Mouse (Mus musculus): ENCODE measurements at regions not wholly inside any gene's neighbourhood (a gene's known extent, or its start where the extent isn't known, plus 50 kb on each side); places are given as distances from the start of the nearest gene placed in this dataset.

DNA sequence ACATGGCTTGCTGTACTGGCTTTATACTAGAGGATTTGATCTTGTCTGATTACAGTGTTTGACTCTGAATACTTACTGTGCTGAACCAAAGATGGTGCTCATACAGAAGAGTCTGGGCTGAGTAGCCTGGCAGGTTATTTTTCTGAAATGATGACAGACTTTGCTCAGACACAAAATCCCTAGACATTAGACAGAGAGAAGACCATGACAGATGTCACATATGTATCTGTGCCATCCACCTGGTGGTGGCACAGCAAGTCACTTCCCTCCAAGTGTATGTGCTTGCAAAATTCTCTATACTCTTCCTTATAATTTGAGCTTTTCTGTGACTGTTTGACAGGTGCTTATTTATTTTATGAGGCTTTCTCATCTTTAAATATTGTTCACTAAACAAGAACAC, 80.7 kb downstream of the Gm7361 start:
- Histone ChIP-seq H3K9me3 (replicated peaks; ENCODE audit: low read length) (no peaks in the 10 kb centered on the region), H3K4me1 (replicated peaks; ENCODE audit: insufficient read depth, low read length) (no peaks in the 10 kb centered on the region), H3K4me3 (replicated peaks; ENCODE audit: low read depth, low read length) (no peak overlapping the region), H3K27ac (no peak overlapping the region), H3K36me3 (ENCODE audit: insufficient read depth, low read length) (no peaks in the 10 kb centered on the region), H3K9ac (ENCODE audit: low read depth, low read length) (no peak overlapping the region), H3K4me2 (ENCODE audit: low read length) (no peak overlapping the region), H3K27me3 (ENCODE audit: insufficient read depth, low read length) (no peaks in the 10 kb centered on the region)
- TF ChIP-seq CTCF (IDR thresholded peaks at IDR 0.05; ENCODE audit: low read depth) = no peak
- DNase-seq (ENCODE audit: low spot score) = no peak
- no peak for ATAC-seq (replicated peaks; ENCODE audit: low FRiP score, low read depth)

DNA sequence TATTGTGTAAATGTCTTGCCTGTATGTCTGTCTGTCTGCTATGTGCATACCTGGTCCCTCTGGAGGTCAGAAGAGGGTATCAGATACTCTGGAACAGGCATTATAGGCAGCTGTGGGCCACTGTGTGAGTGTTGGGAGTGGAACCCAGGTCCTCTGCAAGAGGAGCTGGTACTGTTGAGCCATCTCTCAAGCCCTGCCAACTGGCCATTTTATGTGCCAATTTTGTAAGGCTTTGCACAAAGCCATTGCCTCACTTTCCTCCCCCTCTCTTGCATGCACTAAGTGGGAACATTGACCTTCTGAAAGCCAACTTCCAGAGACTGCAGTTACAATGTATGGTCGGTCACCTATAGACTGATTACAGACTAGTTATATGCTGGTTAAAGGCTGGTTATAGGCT, 81.8 kb downstream of the Gm7361 start:
- H3K27ac ChIP-seq = no peak overlapping the region
- H3K9ac ChIP-seq (ENCODE audit: low read depth, low read length) = no peak overlapping the region
- no peaks in the 10 kb centered on the region for H3K27me3 ChIP-seq (ENCODE audit: insufficient read depth, low read length)
- DNase-seq (ENCODE audit: low spot score) (no peak), ATAC-seq (replicated peaks; ENCODE audit: low FRiP score, low read depth) (no peak)
- 82% methylated on average over 1 of the region's 1 CpGs for WGBS
- H3K36me3 ChIP-seq (ENCODE audit: insufficient read depth, low read length) = no peaks in the 10 kb centered on the region
- no peak for TF ChIP-seq CTCF (IDR thresholded peaks at IDR 0.05; ENCODE audit: low read depth)
- H3K4me2 ChIP-seq (ENCODE audit: low read length) = no peak overlapping the region
- no peaks in the 10 kb centered on the region for H3K9me3 ChIP-seq (replicated peaks; ENCODE audit: low read length)
- no peaks in the 10 kb centered on the region for H3K4me1 ChIP-seq (replicated peaks; ENCODE audit: insufficient read depth, low read length)
- H3K4me3 ChIP-seq (replicated peaks; ENCODE audit: low read depth, low read length) = no peak overlapping the region

DNA sequence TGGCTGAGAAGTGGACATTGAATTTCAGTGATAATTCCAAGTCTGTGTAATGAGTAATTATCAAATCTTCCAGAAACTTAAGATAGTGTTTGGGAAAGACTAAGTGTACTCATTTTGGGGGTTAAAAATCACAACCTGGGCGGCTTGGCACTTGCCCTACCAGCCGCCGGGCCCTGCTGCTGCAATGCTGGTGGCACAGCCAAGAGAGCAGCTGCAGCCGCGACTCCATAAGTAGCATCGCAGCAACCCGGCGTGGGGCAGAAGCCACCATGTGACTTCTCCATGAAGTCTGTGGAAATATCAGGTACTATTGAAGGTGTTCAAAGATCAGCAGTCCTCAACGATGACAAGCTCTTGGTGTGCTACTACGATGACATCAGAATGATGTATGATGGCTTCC, 97.7 kb downstream of the Gm7361 start:
- Histone ChIP-seq H3K9me3 (replicated peaks; ENCODE audit: low read length) (no peaks in the 10 kb centered on the region), H3K4me1 (replicated peaks; ENCODE audit: insufficient read depth, low read length) (no peaks in the 10 kb centered on the region), H3K9ac (ENCODE audit: low read depth, low read length) (no peak overlapping the region), H3K27me3 (ENCODE audit: insufficient read depth, low read length) (no peaks in the 10 kb centered on the region), H3K36me3 (ENCODE audit: insufficient read depth, low read length) (no peaks in the 10 kb centered on the region), H3K4me2 (ENCODE audit: low read length) (no peak overlapping the region), H3K4me3 (replicated peaks; ENCODE audit: low read depth, low read length) (no peak overlapping the region), H3K27ac (no peak overlapping the region)
- WGBS = 97% methylated on average over 10 of the region's 10 CpGs
- no peak for ATAC-seq (replicated peaks; ENCODE audit: low FRiP score, low read depth)
- no peak for DNase-seq (ENCODE audit: low spot score)
- TF ChIP-seq CTCF (IDR thresholded peaks at IDR 0.05; ENCODE audit: low read depth) = no peak

DNA sequence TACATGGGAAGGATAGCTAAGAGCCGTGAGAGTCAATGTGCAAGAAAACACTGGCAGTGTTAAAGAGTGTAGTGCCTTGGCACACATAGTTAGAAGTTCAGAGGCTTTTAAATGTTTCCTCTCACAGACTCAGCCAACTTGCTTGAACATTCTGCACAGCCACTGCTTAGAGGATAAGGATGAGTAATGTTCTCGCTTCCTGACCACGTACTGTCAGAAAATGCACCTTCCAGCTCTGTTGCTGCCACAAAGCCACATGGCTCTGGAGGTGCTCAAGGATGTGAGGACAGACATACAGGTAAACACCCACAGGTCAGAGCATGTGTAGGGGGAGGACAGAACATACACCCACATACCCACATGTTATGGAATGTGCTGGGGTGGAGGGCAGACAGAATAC, 101.6 kb downstream of the Gm7361 start:
- 86% methylated on average over 3 of the region's 3 CpGs for WGBS
- DNase-seq (ENCODE audit: low spot score) (no peak), ATAC-seq (replicated peaks; ENCODE audit: low FRiP score, low read depth) (no peak)
- H3K4me2 ChIP-seq (ENCODE audit: low read length) = no peak overlapping the region
- TF ChIP-seq CTCF (IDR thresholded peaks at IDR 0.05; ENCODE audit: low read depth) = no peak
- no peaks in the 10 kb centered on the region for H3K4me1 ChIP-seq (replicated peaks; ENCODE audit: insufficient read depth, low read length)
- H3K9me3 ChIP-seq (replicated peaks; ENCODE audit: low read length) = no peaks in the 10 kb centered on the region
- H3K27me3 ChIP-seq (ENCODE audit: insufficient read depth, low read length) = no peaks in the 10 kb centered on the region
- no peak overlapping the region for H3K9ac ChIP-seq (ENCODE audit: low read depth, low read length)
- no peak overlapping the region for H3K27ac ChIP-seq
- no peaks in the 10 kb centered on the region for H3K36me3 ChIP-seq (ENCODE audit: insufficient read depth, low read length)
- H3K4me3 ChIP-seq (replicated peaks; ENCODE audit: low read depth, low read length) = no peak overlapping the region

DNA sequence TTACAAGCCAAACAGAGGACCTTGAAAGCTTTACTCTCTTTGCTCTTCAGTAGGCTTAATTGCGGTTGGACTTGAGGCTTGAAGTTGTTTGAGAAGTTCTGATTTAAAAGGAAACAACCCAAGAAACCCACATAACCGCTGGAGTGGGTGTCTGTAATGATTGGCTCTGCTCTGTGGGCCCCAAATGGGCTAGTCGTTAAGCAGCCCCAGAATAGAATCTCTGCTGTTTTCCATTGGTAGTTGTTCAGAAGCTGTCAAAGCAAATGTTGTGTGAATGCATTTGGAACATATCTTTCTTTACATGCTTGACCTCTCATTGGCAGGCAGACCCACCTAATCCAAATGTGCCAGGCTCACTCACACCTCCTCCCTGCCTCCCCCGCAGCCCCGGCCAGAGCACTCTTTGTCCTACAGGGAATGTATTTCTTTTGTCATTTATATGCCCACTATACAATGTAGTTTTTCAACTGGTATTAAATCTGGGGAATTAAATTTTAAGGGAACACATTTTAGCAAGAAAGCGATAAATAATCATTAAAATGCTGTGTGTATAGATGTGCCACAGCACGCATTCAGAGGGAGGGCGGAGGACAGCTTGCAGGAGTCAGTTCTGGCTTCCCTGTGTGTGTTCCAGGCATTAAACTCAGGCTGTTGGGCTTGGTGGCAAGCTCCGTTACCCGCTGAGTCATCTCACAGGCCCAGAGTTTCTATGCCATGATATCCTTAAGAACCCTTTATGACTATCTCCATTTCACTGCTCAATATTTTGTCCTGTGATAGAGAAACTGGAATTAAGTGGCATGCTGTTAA, 116.9 kb downstream of the Gm7361 start:
- H3K27ac ChIP-seq = no peak overlapping the region
- no peaks in the 10 kb centered on the region for H3K9me3 ChIP-seq (replicated peaks; ENCODE audit: low read length)
- no peak for ATAC-seq (replicated peaks; ENCODE audit: low FRiP score, low read depth)
- H3K9ac ChIP-seq (ENCODE audit: low read depth, low read length) = no peak overlapping the region
- no peaks in the 10 kb centered on the region for H3K27me3 ChIP-seq (ENCODE audit: insufficient read depth, low read length)
- H3K36me3 ChIP-seq (ENCODE audit: insufficient read depth, low read length) = no peaks in the 10 kb centered on the region
- H3K4me1 ChIP-seq (replicated peaks; ENCODE audit: insufficient read depth, low read length) = no peaks in the 10 kb centered on the region
- TF ChIP-seq CTCF (IDR thresholded peaks at IDR 0.05; ENCODE audit: low read depth) = no peak
- no peak overlapping the region for H3K4me2 ChIP-seq (ENCODE audit: low read length)
- no peak for DNase-seq (ENCODE audit: low spot score)
- 58% methylated on average over 10 of the region's 10 CpGs for WGBS
- H3K4me3 ChIP-seq (replicated peaks; ENCODE audit: low read depth, low read length) = no peak overlapping the region

DNA sequence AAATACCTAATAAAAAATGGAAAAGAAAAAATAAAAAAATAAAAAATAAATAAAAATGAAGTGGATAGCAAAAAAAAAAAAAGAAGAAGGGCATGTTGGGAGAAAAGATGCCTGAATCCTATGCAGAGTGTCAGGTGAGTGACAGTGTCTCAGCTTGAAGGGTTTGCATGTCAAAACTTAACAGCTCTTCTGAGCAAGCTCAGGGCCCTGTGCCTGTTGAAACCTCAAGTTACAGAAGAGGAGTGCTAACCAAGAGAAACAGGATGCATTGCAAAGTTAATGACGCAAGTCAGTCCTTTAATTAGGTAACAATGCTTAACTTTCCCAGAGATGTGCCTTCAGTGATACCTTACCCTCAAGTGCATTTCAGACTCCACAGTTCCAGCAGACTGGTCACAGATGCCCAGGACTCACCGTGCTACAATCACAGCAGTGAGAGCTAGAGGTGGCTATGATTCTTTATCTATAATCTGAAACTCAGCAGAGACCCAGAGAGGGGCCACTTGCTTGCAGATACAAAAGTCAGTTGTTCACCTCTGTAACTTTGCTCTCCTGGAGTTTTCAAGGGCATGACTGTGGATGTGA, 149.7 kb downstream of the Gm7361 start:
- no peak overlapping the region for H3K9ac ChIP-seq (ENCODE audit: low read depth, low read length)
- H3K4me1 ChIP-seq (replicated peaks; ENCODE audit: insufficient read depth, low read length) = no peaks in the 10 kb centered on the region
- H3K36me3 ChIP-seq (ENCODE audit: insufficient read depth, low read length) = no peaks in the 10 kb centered on the region
- WGBS = 43% methylated on average over 2 of the region's 2 CpGs
- no peaks in the 10 kb centered on the region for H3K27me3 ChIP-seq (ENCODE audit: insufficient read depth, low read length)
- no peak overlapping the region for H3K27ac ChIP-seq
- no peak for ATAC-seq (replicated peaks; ENCODE audit: low FRiP score, low read depth)
- no peak overlapping the region for H3K4me3 ChIP-seq (replicated peaks; ENCODE audit: low read depth, low read length)
- no peak overlapping the region for H3K4me2 ChIP-seq (ENCODE audit: low read length)
- no peak for TF ChIP-seq CTCF (IDR thresholded peaks at IDR 0.05; ENCODE audit: low read depth)
- no peaks in the 10 kb centered on the region for H3K9me3 ChIP-seq (replicated peaks; ENCODE audit: low read length)
- DNase-seq (ENCODE audit: low spot score) = peak; percentile 61

All from kidney, postnatal 0 days (tissue).